Mouse (Mus musculus): Measurements from ENCODE around the gene Prkcb. TPM values are rescaled to one million over a fixed set of nuclear protein-coding genes. Genes with fewer than 3 reads are reported as not detected.

Prkcb gene
- total RNA-seq, 2 experiments from 2014 or later, result 18.3 to 33.6 TPM

DNA sequence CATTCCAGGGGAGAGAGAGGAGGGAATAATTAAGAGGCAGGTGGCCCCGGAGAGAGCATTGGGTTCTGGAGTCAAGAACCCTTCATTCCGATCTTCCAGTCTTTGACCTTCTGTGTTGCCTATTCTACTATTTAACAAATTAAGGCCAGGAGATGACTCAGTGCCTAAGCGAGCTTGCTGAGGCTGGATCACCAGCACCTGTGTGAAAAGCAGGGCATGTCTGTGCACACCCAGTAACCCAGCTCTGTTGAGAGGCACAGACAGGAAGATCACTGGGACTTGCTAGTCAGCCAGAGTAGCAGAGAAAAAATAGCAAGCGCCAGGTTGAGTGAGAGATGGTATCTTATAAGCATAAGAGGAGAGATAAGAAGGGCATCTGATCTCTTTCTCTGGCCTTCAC is 146.4 kb downstream of the Prkcb start:
- ATAC-seq (replicated peaks; ENCODE audit: low FRiP score, poor library complexity, severe bottlenecking), result no peak

DNA sequence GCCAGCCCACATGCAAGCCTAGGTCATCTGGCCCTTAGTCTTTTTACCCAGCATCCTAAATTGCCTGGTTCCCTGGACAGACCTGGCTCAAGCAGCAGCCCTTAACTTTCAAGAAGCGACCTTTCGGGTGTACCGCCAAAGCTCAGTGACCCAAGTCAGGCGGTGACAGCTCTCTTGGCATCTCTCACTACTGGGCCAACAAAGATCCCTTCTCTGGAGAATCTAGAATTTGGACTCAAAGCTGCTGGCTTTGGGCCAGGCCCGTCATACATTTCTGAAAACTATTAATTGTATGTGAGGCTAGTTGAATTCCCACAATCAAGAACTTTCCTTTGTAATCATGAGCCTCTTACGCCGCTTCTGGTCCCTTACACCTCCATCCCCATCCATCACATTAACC is 147.0 kb downstream of the Prkcb start:
- no peak for ATAC-seq (replicated peaks; ENCODE audit: low FRiP score, poor library complexity, severe bottlenecking)

DNA sequence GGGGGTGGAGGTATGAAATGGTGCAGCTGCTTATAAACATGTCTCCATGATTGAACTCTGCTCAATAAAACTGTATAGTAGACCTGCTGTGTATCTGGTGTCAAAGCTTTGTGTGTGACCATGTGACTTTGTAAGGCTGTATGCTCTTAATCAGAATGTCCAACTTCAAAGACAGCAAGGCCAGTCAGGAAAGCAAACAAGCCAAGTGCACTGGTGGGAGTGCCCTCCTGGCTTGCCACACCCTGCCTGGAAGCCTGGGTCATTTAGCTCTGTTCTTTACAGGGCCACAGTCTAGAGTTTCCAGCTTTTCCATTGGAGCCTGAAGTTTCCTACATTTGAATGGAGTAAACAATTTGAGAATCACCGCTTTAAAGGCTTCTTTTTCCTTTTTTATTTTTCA is 148.8 kb downstream of the Prkcb start:
- ATAC-seq (replicated peaks; ENCODE audit: low FRiP score, poor library complexity, severe bottlenecking), result no peak

DNA sequence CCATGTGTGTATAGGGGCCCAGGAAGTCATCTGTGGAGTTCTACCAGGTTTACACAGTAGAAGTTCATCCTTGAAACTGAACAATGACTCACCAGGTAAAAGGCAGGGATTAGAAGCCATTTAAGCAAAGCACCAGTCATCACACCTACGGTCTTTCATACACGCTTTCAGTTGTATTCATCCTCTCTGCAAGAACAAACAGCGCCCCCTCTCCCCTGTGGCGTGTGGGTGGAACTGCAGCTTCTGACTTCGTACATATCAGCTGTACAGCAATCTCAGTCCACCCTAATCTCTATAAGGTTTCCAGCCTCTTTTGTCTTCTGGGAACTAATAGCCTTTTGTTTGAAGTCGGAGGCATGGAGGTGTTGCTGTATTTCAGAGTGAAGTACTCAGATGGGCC is 156.5 kb downstream of the Prkcb start:
- no peak for ATAC-seq (replicated peaks; ENCODE audit: low FRiP score, poor library complexity, severe bottlenecking)

DNA sequence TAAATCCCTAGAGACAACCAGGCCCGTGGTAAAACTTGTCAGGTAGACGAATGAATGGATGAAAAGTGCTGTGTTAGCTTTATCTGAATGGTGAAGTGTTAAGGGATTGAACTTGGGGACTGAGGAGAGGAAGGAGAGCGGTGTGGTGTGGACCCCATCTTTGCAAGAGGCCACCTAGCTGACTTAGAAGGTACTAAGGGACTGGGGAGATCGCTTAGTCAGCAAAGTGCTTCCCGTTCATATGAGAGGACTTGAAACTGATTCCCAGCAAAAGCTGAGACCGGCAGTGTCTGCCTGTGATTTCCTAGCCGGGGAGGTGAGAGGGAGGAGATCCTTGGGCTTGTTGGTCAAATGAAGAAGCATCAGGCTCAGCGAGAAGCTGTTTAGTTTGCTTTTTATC is 164.1 kb downstream of the Prkcb start:
- ATAC-seq (replicated peaks; ENCODE audit: low FRiP score, poor library complexity, severe bottlenecking), result no peak

DNA sequence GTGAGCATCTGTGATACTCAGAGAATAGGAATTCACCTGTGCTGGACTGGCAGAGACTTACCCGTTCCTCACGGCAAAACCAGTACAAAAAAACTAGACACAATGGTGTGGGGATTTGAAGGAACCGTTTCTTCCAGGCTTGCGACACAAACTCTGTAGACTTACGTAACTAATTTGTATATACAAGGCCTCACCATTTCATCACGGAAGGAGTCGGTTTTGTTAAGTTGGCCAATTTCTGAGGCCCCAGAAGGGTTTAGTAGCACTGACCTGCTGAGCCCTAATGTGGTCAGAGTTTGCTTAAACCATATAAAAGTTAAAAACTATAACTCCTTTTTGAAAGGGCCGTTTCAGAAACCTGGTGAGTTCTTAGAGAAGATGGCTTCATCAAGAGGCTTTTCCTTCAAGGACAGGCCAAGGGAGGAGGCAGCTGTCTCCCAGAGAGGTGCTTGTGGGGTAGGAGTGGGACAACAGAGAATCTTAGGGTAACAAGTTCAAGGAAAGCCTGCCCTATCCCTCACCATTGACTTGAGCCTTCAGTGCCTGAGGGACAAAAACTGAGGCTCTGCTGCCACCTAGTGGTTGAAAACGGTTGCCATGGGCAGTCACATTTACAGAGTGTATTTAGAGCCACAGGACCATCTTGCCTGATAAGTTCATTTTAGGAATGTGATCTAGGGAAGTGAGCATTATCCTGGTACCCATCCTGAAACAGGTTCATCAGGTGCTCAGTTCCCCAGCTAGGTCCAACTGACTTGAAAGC is 170.8 kb downstream of the Prkcb start:
- peak; percentile 67; the same call in 1 of the 2 replicates for ATAC-seq (replicated peaks; ENCODE audit: low FRiP score, poor library complexity, severe bottlenecking)

DNA sequence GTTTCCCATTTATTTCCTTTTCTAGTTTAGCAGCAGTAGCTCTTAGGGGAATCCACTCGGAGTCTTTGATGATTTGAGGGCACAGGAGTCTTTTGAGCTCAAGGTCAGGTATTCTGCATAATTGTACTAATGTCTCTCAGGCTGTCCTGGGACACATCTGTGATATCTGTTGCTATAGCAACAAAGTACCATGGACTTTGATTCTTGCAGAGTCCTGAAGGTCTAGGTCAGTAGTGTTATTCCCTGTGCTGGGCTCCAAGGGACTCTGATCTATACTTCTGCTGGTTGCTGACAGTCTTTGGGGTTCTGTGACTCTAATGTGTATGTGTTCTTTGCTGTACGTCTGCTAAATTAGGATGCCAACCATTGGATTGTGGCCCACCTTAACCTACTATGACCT is 171.5 kb downstream of the Prkcb start:
- ATAC-seq (replicated peaks; ENCODE audit: low FRiP score, poor library complexity, severe bottlenecking), result no peak

DNA sequence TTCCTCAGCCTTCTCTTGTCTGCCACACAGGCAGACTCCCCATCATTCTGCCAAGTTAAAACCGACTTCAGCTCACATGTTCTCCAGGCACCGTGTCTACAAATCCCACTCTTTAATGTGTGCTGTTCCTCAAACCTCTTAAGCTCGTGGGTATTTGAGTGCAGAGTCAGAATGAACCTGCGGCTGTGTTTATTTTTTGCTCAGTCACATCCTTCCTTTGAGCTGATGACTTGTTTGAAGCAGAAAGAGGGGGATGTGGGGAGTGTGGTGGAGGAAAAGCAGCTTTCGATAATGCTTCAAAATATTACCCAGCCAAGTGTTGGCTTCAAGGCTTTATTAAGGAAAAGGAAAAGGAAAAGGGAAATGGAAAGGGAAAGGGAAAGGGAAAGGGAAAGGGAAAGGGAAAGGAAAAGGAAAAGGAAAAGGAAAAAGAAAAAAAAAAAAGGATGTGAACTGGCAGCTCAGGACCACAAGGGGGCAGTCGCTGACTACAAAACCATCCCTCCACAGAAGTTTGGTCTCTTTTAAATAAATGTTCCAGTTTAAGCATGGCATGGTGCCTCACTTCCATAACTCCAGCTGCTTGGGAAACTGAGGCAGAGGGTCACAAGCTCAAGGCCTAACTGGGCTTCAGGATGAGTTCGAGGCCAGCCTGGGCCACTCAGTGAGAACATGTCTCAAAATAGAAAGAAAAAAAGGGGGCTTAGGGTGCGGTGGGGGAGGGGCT is 177.4 kb downstream of the Prkcb start:
- ATAC-seq (replicated peaks; ENCODE audit: low FRiP score, poor library complexity, severe bottlenecking), result no peak

DNA sequence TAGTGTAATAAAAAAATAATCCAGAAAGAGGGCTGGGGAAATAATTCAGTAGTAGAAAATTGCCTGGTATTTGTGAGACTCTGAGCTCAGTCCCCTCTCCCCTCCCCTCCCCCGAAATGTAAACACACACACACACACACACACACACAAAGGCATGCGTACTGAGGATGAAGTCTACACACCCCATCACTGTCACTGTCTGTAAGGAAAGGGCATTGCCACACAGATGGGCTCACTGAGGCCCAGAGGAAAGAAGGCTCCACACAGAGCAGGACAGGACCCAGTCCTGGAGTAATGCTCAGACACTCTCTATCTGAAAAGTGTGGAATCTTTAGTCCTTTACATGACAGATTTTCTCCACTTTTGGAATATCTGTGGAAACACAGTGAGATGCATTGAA is 178.2 kb downstream of the Prkcb start:
- no peak for ATAC-seq (replicated peaks; ENCODE audit: low FRiP score, poor library complexity, severe bottlenecking)

DNA sequence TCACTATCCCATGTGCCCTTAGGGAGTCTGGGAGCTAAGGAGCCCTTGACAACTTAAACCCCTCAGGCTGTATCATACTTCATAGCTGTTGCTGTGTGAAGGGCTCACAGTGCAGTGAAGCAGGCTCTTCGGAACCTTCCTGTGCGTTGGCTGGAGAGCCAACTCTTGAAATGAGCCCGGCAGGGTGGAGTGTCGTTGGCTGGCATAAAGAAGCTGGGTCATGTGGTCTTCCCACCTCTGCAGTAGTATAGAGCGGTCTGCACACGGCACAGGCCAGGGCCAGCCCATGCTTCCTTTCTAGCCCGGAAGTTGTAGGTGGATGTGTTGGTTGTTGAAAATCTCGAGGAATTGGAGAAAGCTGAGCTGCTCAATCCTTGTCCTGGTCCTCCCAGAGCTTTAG is 179.3 kb downstream of the Prkcb start:
- no peak for ATAC-seq (replicated peaks; ENCODE audit: low FRiP score, poor library complexity, severe bottlenecking)

DNA sequence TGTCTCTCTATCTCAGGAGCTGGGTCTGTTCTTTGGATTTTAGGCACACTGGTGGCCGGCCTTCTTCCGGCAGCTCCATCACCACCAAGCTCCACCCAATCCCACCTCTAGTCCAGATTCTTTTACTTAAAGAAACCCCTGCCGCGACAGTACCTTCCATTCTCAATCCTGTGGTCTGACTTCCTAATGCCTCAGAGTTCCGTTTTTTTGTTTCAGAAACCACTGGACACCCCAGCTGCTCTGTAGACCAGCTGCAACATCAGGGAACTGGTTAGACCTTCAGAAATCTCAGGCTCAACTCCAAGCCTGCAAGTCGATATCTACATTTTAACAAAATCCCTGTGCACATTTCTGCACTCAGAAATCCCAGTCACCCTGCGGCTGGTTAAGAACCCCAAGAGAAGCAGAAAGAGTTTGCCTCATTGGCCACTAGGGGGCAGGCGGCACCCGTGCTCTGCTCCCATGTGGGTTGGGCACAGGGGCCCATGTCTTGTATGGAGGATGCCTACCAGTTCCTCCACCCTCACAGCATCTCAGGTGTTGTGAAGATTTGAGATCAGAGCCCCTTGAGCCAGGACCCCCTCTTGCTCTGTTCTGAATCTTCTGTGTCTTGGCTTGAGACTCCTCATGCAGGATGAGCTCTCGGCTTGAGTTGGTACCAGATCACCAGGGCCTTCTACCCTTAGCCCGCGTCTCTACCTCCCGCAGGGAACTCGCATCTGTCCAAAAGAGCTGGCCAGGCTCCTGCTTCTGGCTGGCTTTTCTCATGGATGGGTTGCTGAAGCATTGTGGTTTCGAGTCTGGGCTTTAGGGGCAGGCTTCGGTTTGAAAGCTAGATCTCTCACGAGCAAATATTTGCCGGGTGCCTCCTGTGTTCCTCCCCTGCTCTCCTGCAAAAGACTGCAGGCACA is 182.1 kb downstream of the Prkcb start:
- peak; percentile 52; the same call in 1 of the 2 replicates for ATAC-seq (replicated peaks; ENCODE audit: low FRiP score, poor library complexity, severe bottlenecking)

DNA sequence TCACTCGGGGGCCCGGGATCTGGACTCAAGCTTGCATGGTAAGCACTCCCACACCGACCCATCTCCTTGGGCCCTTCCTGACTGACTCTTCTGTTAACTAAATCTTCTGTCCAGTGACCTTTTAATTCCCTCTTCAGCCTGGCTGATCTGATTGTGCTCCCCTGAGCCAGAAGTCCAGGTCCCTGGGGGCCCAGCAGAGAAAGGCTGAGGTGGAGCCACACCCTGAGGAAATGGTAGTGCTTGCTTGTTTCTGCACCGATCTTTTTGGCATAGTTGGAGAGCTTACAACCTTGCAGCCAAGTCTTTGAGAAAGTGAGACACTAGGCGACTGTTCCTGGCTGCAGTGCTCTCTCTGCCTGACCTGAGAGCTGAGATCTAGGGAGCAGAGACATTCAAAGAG is 183.7 kb downstream of the Prkcb start:
- no peak for ATAC-seq (replicated peaks; ENCODE audit: low FRiP score, poor library complexity, severe bottlenecking)

DNA sequence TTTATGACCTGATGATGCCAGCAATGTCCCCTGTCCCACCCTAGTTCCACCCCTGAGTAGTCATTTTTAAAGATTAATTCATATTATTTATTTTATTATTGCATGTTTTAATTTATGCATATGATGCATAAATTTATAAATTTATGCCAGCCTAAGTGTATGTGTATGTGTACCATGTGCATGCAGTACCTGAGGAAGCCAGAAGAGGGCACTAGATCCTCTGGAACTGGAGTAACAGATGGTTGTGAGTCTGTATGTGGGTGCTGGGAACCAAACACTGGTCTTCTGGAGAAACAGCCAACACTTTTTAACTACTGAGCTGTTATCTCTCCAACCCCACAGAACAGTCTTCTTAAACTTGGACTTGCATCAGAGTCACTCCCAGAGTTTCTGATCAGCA is 186.5 kb downstream of the Prkcb start:
- ATAC-seq (replicated peaks; ENCODE audit: low FRiP score, poor library complexity, severe bottlenecking), result no peak

DNA sequence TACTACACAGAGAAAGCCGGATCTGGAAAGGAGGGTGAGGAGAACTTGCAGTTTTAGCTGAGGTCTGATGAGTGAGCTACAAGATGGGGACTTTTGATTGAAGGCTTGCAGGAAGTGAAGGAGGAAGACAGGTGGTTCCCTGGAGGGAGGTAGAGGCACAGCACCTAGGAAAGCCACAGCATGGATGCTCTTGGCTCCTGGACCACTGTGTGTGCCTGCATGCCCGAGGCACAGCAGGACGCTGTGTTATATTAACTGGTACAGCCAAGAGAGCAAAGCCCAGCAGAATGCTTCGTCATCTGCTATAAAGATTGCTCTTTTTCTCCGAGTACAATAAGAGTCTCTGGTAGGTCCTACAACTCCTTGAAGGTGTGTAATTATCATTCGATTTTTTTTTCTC is 188.1 kb downstream of the Prkcb start:
- no peak for ATAC-seq (replicated peaks; ENCODE audit: low FRiP score, poor library complexity, severe bottlenecking)

DNA sequence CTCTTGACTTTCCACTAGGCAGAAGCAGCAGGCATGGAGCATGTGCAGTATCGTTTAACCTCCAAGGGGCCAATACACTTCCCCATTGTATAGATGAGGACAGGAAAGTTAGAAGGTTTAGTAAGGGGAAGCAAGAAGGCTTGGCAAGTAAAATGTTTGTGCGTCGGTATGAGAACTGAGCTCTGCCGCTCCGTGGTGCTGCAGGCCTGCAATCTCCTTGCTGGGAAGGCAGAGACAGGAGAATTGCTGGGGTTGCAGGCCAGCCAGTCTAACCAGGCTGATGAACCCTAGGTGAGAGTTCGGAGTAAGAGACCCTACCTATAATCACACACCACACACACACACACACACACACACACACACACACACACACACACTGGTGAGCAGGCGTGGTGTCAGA is 188.6 kb downstream of the Prkcb start:
- ATAC-seq (replicated peaks; ENCODE audit: low FRiP score, poor library complexity, severe bottlenecking), result no peak

DNA sequence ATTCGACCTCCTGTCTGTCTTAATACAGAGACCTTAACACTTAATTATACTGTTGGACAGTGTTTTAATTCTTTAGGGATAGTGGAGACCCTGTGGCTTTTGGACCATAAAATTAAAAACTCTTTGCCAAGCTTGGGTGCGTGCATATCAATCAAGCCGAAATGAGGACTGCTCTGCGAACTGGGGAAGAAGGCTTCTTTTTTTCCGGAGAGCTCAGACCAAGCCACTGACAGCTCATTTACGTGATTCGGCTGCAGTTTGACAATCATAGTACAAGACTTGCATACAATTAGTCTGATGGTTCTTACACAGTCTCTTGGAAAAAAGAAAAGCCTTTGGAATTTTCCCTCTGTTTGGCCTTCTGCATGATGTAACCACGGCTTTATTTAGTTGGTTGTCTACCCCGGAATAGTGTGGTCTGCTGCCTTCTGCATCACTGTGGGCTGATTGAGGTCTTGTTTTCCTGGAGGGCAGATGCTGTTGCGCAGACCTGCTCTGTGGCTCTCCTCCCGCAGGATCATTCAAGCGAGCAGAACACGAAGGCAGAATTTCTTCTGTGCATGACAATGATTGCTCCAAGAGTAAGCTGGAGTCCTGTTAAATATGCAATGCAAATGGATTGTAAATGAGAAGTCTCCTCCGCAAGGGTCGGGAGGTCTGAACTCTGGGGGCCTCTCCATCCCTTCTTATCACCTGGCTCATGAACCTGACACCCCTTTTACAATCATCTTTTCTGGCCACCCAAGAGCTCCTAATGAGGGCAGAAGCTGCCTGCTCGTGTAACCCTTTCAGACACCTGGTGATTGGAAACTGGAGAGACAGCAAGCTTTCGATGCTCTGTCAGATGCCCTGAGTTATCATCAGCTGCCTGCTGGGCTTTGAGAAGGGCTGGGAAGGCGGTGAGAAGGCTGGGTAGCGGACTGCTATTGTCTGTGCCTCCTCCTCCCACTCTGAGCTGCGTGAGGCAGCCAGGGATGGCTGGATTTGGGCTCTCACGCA is 189.3 kb downstream of the Prkcb start:
- no peak for ATAC-seq (replicated peaks; ENCODE audit: low FRiP score, poor library complexity, severe bottlenecking)

DNA sequence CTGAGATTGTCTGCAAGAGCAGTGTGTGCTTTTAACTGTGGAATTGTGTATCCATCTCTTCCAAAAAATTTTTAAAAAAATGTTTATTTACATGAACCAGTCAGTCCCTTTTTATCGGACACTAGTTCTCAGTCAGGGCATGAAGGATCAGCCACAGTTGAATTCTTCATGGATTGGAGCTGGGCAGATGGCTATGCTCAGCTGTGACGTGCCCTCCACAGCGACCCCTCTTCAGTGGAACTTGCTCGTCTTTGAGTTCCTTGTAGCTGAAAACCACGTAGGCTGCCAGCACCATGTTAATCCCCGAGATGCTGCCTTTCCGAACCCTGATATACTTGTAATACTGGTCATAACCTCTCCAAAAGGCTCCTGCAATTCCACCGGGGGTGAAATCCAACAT is 195.4 kb downstream of the Prkcb start:
- ATAC-seq (replicated peaks; ENCODE audit: low FRiP score, poor library complexity, severe bottlenecking), result no peak

DNA sequence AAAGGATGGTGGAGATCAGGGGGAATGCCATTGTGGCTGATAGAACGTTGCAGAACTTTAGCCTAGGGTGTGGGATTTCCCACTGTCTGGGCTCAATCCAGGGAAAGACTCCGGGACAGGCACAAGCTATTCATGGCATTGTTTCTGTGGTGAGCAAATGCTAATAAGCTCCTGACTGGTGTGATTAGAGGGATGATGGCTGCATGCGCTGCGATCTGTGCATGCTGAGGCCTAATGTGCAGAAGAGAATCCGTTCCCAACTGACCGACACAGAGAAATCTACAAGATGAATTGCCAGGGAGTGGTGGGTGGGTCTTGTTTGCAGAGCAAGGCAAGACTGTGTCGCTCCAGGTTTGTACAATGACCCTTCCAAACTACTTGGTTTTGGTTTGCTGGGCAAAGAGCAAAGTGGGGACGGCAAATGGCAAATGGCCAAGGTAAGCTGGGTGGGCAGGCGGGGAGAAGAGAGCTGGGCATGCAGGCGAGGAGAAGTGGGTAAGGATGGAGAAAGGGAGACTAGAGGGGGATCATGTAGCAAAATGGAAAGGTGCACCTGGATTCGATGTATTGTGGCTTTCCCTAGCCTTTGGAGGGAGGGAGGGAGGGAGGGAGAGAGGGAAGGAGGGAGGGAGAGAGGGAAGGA is 199.5 kb downstream of the Prkcb start:
- ATAC-seq (replicated peaks; ENCODE audit: low FRiP score, poor library complexity, severe bottlenecking), result no peak

DNA sequence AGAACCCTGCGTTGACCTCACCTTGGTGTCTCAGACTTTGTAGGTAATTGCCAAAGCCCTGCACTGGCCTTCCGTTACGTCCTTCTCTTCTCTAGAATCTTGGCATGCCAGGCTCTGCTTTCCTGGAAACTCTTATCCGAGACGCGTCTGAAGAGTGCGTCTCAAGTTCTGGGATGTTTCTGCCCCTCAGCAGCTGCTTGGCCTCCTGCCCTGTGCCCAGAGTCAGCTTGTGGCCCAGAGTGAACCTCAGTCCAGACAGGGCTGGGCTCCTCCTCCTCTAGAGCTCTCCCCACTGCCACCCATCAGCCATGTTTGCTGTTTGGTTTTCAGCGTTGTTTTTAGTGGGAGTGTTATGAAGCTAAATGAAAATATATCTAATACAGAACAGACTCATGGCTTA is 203.5 kb downstream of the Prkcb start:
- ATAC-seq (replicated peaks; ENCODE audit: low FRiP score, poor library complexity, severe bottlenecking), result no peak

Measured in erythroblast, adult 5-6 weeks (primary cell).